Mouse (Mus musculus) left cerebral cortex, postnatal 25 days (tissue): ENCODE measurements around the gene Plekhd1. TPM values are rescaled to one million over a fixed set of nuclear protein-coding genes. Genes with fewer than 3 reads are reported as not detected.

Source experiments
- DNase-seq, 2 experiments: peaks; one replicate each; pipeline ENCODE4 v3.0.0; 2022; ENCODE audit warnings: low spot score in 2 of 2, mixed read lengths in 1 of 2
- intact Hi-C: fragments of 180-260 bp; cut with DNase I; formaldehyde crosslinking; loops from one replicate; pipeline ENCODE4 v1.15.1; 2025
- total RNA-seq, 2 experiments: library from RNA; stranded (reverse); gene quantifications; 2 replicates each; pipeline ENCODE4 v1.2.3; 2021

Plekhd1 gene
- total RNA-seq, 2 experiments from 2014 or later: 1.6 to 1.8 TPM

GRCm38 (mm10) chr12:80693700-80694099 lies 1.3 kb downstream of the Plekhd1 start:
- DNase-seq: no peak
- intact Hi-C loops: no loop called here

GRCm38 (mm10) chr12:80695004-80695403 lies 2.6 kb downstream of the Plekhd1 start:
- intact Hi-C loops: no loop called here
- DNase-seq: peak in 1 of 2 experiments; percentile 16

- DNase-seq: no peak
- intact Hi-C loops: no loop called here
Observed at GRCm38 (mm10) chr12:80698526-80699143, 6.2 kb downstream of the Plekhd1 start.

- no peak for DNase-seq
- intact Hi-C loops: no loop called here
Observed at GRCm38 (mm10) chr12:80699144-80699531, 6.7 kb downstream of the Plekhd1 start.

- intact Hi-C loops: no loop called here
- no peak for DNase-seq
Observed at GRCm38 (mm10) chr12:80701332-80701731, 8.9 kb downstream of the Plekhd1 start.

GRCm38 (mm10) chr12:80706208-80706914 lies 14.0 kb downstream of the Plekhd1 start:
- intact Hi-C loops: no loop called here
- DNase-seq: no peak

- DNase-seq: peak in 1 of 2 experiments; percentile 14
Observed at GRCm38 (mm10) chr12:80706915-80707604, 14.7 kb downstream of the Plekhd1 start.

GRCm38 (mm10) chr12:80715915-80716314 lies 23.5 kb downstream of the Plekhd1 start:
- no peak for DNase-seq
- intact Hi-C loops: no loop called here

More at GRCm38 (mm10) chr12:80706915-80707604, 14.7 kb downstream of the Plekhd1 start:
- intact Hi-C loops: no loop called here

GRCm38 (mm10) chr12:80719141-80719540 lies 26.8 kb downstream of the Plekhd1 start:
- intact Hi-C loops: no loop called here
- DNase-seq: no peak

GRCm38 (mm10) chr12:80720507-80720906 lies 28.1 kb downstream of the Plekhd1 start:
- DNase-seq: no peak
- intact Hi-C loops: loop anchor here (5.0 kb wide), 2 partner anchors 38 to 218 kb away; no protein-coding TSS in a partner anchor

GRCm38 (mm10) chr12:80721458-80721857 lies 29.1 kb downstream of the Plekhd1 start:
- intact Hi-C loops: loop anchor here (5.0 kb wide), 2 partner anchors 39 to 219 kb away; no protein-coding TSS in a partner anchor

GRCm38 (mm10) chr12:80724853-80725559 lies 32.6 kb downstream of the Plekhd1 start:
- peak; percentile 81 to 82 for DNase-seq
- intact Hi-C loops: loop anchor here (2.0 to 5.0 kb wide), 3 partner anchors 43 to 566 kb away; no protein-coding TSS in a partner anchor

More at GRCm38 (mm10) chr12:80721458-80721857, 29.1 kb downstream of the Plekhd1 start:
- DNase-seq: no peak

GRCm38 (mm10) chr12:80728207-80728606 lies 35.8 kb downstream of the Plekhd1 start:
- no peak for DNase-seq
- intact Hi-C loops: no loop called here

GRCm38 (mm10) chr12:80728814-80729213 lies 36.4 kb downstream of the Plekhd1 start:
- no peak for DNase-seq
- intact Hi-C loops: no loop called here

- intact Hi-C loops: loop anchor here (1.0 kb wide), 1 partner anchor 30 kb away; the partner anchor contains the start of gene Ccdc177
- DNase-seq: peak; percentile 9 to 58
Observed at GRCm38 (mm10) chr12:80729758-80730530, 37.6 kb downstream of the Plekhd1 start.

GRCm38 (mm10) chr12:80730567-80730966 lies 38.2 kb downstream of the Plekhd1 start:
- intact Hi-C loops: loop anchor here (1.0 kb wide), 1 partner anchor 30 kb away; the partner anchor contains the start of gene Ccdc177
- peak; percentile 74 to 86 for DNase-seq

- intact Hi-C loops: no loop called here
- no peak for DNase-seq
Observed at GRCm38 (mm10) chr12:80734526-80735470, 42.4 kb downstream of the Plekhd1 start.
